Mouse (Mus musculus) stomach, embryonic 16.5 days (tissue): ENCODE measurements around the gene Fabp1. TPM values are rescaled to one million over a fixed set of nuclear protein-coding genes. Genes with fewer than 3 reads are reported as not detected.

Experiments
- ATAC-seq: fragments of 200-750 bp; cut with Nextera tagmentation; 2 replicates; pipeline ENCODE4 v1.8.0; 2017; ENCODE audit warnings: moderate number of reproducible peaks, moderate TSS enrichment; ENCODE audit not compliant: insufficient read depth, low FRiP score
- H3K27ac ChIP-seq: fragments of 300-500 bp; sonication (generic); 2 replicates; pipeline ENCODE4 v1.5.1; 2014; ENCODE audit warnings: low read length
- H3K27me3 ChIP-seq: fragments of 300-500 bp; sonication (generic); 2 replicates; pipeline ENCODE4 v1.6.1; 2014; ENCODE audit warnings: low read length, control low read depth, mixed read lengths; ENCODE audit not compliant: control insufficient read depth, insufficient read depth
- H3K36me3 ChIP-seq: fragments of 300-500 bp; sonication (generic); 2 replicates; pipeline ENCODE4 v1.6.1; 2014; ENCODE audit warnings: low read length; ENCODE audit not compliant: control insufficient read depth, insufficient read depth
- H3K4me1 ChIP-seq: fragments of 300-500 bp; sonication (generic); 2 replicates; pipeline ENCODE4 v1.6.1; 2014; ENCODE audit warnings: low read length, control low read depth, mixed read lengths; ENCODE audit not compliant: control insufficient read depth, insufficient read depth
- H3K4me2 ChIP-seq: fragments of 300-500 bp; sonication (generic); 2 replicates; pipeline ENCODE4 v1.6.1; 2014; ENCODE audit warnings: low read depth, low read length, mixed read lengths
- H3K4me3 ChIP-seq: fragments of 300-500 bp; sonication (generic); replicated peaks from 2 replicates; pipeline ENCODE4 v1.5.1; 2014; ENCODE audit warnings: mild to moderate bottlenecking, low read length
- H3K9ac ChIP-seq: fragments of 300-500 bp; sonication (generic); 2 replicates; pipeline ENCODE4 v1.6.1; 2014; ENCODE audit warnings: low read length
- H3K9me3 ChIP-seq: fragments of 300-500 bp; sonication (generic); replicated peaks from 2 replicates; pipeline ENCODE4 v1.6.1; 2016; ENCODE audit warnings: low read length, control low read depth; ENCODE audit not compliant: control insufficient read depth
- WGBS: fragments of 180-500 bp; shearing (Covaris S2); extraction: QIAGEN DNeasy Blood & Tissue Kit; methylation state at CpG from one replicate; pipeline ENCODE4 v1.1.7; 2014; 5-methylcytosine and 5-hydroxymethylcytosine counted together
- polyA plus RNA-seq: library from polyadenylated mRNA; unstranded; fragments of >200 nt; fragmentation: Nextera tagmentation; extraction: Ambion mirVana; gene quantifications from 2 replicates; pipeline ENCODE4 v1.2.1, GENCODE M21; 2015

Fabp1 gene
- polyA plus RNA-seq, 1 experiment from 2014 or later = 834 TPM

DNA sequence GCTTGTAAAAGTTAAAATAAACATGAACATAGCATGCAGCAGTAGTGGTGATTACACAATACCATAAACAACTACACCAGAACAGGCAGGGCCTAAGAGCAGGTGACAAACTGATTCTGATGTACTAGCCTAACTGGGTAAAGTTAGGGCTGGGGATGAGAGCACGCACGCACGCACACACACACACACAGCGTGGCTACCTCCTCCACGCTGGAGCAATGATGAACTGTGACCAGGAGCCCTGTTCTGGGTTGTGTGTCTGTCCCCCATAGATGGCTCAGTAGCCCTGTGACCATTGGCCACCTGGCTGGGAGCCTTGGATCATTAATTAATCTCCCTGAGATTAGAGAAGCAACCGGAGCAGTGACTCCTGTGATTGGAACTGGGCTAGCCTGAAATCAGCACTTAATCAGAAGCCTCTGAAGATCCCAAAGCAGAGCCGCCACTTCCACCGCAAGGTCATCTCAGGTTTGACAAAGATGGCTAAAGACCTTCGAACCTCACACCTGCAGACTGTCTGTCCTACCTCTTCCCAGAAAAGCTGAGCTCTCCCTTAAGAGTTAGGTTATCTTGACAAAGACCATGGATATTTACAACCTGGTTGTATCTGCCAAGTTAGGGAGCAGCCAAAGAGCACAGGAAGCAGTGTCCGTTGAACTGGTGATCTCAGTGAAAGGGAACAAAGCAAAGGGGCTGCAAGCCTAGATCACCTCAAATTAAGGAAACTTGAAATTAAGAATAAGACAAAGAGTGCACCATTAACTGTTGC lies 26.6 kb upstream of the Fabp1 start:
- WGBS = 80% methylated on average over 10 of the region's 10 CpGs
- no peaks in the 10 kb centered on the region for H3K4me1 ChIP-seq
- no peak for ATAC-seq
- H3K9ac ChIP-seq = no peak overlapping the region
- no peaks in the 10 kb centered on the region for H3K36me3 ChIP-seq
- H3K4me2 ChIP-seq = no peak overlapping the region
- no peaks in the 10 kb centered on the region for H3K9me3 ChIP-seq
- H3K27ac ChIP-seq = no peak overlapping the region
- H3K4me3 ChIP-seq = no peak overlapping the region
- H3K27me3 ChIP-seq = no peaks in the 10 kb centered on the region

DNA sequence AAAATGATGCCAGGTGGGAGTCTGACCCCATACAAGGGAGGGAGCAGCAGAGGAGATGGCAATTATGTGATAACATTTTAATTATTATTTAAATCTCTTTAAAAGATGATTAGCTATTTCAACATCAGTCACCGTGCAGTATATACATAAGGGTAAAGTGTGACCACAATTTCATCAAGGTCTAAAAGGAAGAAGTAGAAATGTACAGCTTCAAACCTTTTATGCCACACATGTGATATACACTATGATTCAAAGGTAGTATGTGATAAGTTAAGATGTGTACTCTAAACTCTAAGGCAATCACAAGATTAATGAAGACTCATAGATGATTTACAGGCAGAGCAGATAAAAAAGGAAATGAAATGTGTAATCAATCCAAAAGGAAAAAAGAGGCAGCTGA lies 19.0 kb upstream of the Fabp1 start:
- H3K27ac ChIP-seq = no peak overlapping the region
- no peak overlapping the region for H3K4me2 ChIP-seq
- WGBS = 80% methylated on average over 1 of the region's 1 CpGs
- H3K36me3 ChIP-seq = no peaks in the 10 kb centered on the region
- H3K9me3 ChIP-seq = no peaks in the 10 kb centered on the region
- H3K4me1 ChIP-seq = no peaks in the 10 kb centered on the region
- ATAC-seq = no peak
- no peak overlapping the region for H3K9ac ChIP-seq
- no peaks in the 10 kb centered on the region for H3K27me3 ChIP-seq
- H3K4me3 ChIP-seq = no peak overlapping the region

- Histone ChIP-seq H3K9me3 (no peaks in the 10 kb centered on the region), H3K27ac (no peak overlapping the region), H3K4me2 (no peak overlapping the region), H3K36me3 (no peaks in the 10 kb centered on the region), H3K9ac (no peak overlapping the region), H3K4me1 (no peaks in the 10 kb centered on the region), H3K4me3 (no peak overlapping the region), H3K27me3 (no peaks in the 10 kb centered on the region)
- WGBS = 68% methylated on average over 7 of the region's 7 CpGs
- no peak for ATAC-seq
These were observed 14.6 kb upstream of the Fabp1 start for GRCm38 (mm10) chr6:71184941-71185604.

- no peak overlapping the region for H3K4me3 ChIP-seq
- H3K9me3 ChIP-seq = no peaks in the 10 kb centered on the region
- no peak overlapping the region for H3K27ac ChIP-seq
- H3K4me1 ChIP-seq = no peaks in the 10 kb centered on the region
- no peak overlapping the region for H3K9ac ChIP-seq
- H3K4me2 ChIP-seq = no peak overlapping the region
- 41% methylated on average over 1 of the region's 1 CpGs for WGBS
- no peaks in the 10 kb centered on the region for H3K27me3 ChIP-seq
- no peak for ATAC-seq
- no peaks in the 10 kb centered on the region for H3K36me3 ChIP-seq
These were observed 10.0 kb upstream of the Fabp1 start for GRCm38 (mm10) chr6:71189578-71189977.

- Histone ChIP-seq H3K4me2 (no peak overlapping the region), H3K27me3 (no peaks in the 10 kb centered on the region), H3K36me3 (no peaks in the 10 kb centered on the region), H3K9me3 (no peaks in the 10 kb centered on the region), H3K27ac (no peak overlapping the region), H3K4me3 (no peak overlapping the region), H3K4me1 (no peaks in the 10 kb centered on the region), H3K9ac (no peak overlapping the region)
- ATAC-seq = no peak
- 78% methylated on average over 2 of the region's 2 CpGs for WGBS
These were observed 9.1 kb upstream of the Fabp1 start for GRCm38 (mm10) chr6:71190501-71190900.

DNA sequence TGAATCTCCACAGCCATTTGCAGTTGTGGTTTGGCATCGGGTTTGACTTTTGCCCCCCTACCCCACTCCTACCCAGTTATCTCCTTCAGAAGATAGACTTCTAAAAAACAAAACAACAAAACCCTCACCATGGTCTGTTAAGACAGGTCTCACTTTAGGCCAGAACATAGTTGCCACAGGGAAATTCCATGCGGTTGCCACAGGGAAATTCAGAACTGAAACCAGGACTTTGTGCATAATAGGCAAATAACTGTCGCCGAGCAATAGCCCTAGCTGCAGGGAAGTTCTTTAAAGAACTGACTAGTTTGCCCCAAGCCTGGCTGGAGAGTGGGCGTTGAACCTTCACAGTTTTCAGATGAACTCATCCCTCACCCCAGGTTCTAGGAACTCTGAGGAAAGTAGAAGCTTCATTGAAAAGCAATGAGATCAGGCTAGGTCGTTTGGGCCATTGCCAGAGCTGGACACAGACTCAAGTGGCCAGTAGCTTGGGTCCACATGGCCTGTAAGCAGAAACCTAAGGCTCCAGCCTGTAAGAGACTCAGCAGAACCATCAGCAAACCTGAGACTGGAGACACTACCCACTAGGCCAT lies 6.4 kb upstream of the Fabp1 start:
- Histone ChIP-seq H3K9ac (no peak overlapping the region), H3K4me2 (no peak overlapping the region), H3K4me1 (no peaks in the 10 kb centered on the region), H3K36me3 (no peaks in the 10 kb centered on the region), H3K9me3 (no peaks in the 10 kb centered on the region), H3K27me3 (no peaks in the 10 kb centered on the region), H3K27ac (no peak overlapping the region), H3K4me3 (no peak overlapping the region)
- 79% methylated on average over 6 of the region's 6 CpGs for WGBS
- ATAC-seq = no peak

GRCm38 (mm10) chr6:71196107-71196506 lies 3.5 kb upstream of the Fabp1 start:
- H3K36me3 ChIP-seq = no peaks in the 10 kb centered on the region
- no peak overlapping the region for H3K27ac ChIP-seq
- H3K4me3 ChIP-seq = no peak overlapping the region
- no peak for ATAC-seq
- no peak overlapping the region for H3K9ac ChIP-seq
- no peak overlapping the region for H3K4me2 ChIP-seq
- no peaks in the 10 kb centered on the region for H3K27me3 ChIP-seq
- H3K9me3 ChIP-seq = no peaks in the 10 kb centered on the region
- no peaks in the 10 kb centered on the region for H3K4me1 ChIP-seq

DNA sequence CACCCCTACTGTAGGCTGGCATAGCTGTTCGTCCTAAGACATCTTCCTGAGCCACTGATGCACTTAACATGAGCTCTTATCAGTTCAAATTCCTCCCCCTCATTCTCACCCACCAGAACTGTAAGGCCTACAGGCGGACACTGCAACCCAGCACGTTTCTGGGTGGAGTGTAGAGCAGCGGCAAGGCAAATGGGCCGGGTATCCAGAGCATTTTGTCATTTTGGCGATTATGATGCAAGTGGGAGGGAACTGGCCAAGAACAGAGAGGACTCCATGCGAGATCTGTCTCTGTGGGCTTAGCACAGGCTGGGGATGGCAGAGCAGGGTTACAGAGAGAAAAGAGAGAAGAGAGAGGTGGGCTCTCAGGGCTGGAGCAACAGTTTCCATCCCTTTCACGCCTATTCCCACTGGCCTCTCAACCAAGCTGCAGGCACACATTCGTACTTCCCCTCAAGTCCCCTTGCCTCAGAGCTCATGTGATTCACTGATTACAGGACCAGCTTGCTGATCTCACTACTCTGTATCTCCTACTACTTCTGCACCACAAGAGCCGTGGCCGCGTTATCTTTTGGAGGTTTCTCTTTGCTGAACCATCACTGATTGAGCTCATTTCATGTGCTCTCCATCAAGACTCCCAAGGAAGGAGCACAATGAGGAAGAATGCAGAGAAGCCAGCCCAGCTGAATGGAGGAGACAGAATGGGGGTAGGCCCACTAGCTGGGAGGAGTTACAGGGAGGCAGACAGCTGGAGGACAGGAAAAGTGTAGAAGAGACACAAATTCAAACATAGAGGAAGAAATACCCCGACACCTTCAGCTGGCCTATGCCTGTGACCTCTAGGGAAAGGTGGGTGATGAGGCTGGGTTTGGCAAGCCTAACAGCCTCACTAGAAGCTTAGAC lies 1.7 kb upstream of the Fabp1 start:
- WGBS = 73% methylated on average over 13 of the region's 13 CpGs
- no peak for ATAC-seq
- no peak overlapping the region for H3K9ac ChIP-seq

More for the DNA sequence above, 1.7 kb upstream of the Fabp1 start:
- Histone ChIP-seq H3K36me3 (no peaks in the 10 kb centered on the region), H3K4me2 (no peak overlapping the region), H3K4me1 (no peaks in the 10 kb centered on the region), H3K27me3 (no peaks in the 10 kb centered on the region), H3K27ac (no peak overlapping the region), H3K9me3 (no peaks in the 10 kb centered on the region), H3K4me3 (no peak overlapping the region)
